Mouse (Mus musculus) cerebellum, postnatal 4 days (tissue): ENCODE data around the gene Serinc1.
"Not testable (repeated sequence)": the region's sequence is repeated elsewhere in the genome, so short reads cannot be mapped to it uniquely, and the experiment has no call there.

Experiments used
- DNase-seq, 2 experiments: peaks; one replicate each; pipeline ENCODE4 v3.0.0; 2022; ENCODE audit warnings: low spot score in 2 of 2, mixed read lengths in 1 of 2

Gene Serinc1

DNA sequence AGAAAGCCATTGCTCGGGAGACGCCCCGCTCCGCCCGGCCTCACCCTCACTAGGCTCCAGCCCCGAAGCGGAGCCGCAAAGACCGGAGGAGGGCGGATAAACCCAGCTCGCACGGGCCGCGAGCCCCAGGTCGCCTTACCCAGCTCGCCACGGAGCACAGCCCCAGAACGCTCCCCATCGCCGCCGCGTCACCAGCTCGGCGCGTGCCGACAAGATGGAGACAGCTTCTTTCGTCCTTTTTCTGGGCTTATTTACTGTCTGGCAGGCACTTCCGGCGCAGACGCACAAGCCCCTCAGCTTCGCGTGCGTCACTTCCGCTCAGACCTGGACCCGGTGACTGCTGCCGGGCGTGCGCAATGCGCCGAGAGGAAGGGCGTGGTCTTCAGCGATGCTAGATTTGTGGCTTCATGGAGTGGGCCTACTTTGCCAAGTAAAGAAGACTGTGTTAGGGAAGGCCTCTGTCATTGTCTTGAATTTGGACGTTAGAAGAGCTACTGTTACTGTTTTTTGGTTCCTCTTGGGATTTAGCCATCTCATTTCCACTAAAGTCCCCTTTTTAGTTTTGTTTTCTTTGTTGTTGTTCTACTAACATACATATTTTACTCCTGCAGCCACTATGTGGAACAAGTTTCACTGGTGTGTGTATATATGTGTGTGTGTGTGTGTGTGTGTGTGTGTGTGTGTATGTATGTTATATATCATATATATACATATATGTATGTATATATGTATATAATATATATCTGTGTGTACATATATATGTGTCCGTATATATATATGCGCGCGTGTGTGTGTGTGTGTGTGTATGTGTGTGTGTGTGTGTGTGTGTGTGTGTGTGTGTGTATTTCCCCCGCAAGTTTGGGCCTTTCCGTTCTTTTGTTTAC is at the start of gene Serinc1:
Gene Serinc1, minus strand, starts transcription at position 313 of the 884 bp plus-strand sequence.
- peak; percentile 75 to 90 for DNase-seq

DNA sequence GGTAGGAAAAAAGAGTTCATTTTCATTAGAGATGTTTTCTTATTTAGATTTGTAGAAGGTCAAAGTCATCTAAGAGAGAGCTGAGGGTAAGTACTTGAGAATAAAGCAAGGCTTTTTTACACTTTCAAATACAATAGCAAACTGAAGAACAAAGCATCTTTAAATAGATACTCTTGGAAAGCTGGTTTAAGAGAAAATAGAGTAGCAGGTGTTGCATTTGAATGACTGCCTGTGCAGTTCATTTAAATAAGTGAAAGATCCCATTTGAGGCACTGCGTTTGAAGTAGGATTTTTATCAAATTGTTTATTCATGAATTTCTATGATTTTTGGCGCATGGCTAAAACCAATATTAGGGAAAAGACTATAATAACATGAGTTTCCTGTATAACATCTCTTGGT is 44.4 kb upstream of the Serinc1 start:
- DNase-seq = no peak

DNA sequence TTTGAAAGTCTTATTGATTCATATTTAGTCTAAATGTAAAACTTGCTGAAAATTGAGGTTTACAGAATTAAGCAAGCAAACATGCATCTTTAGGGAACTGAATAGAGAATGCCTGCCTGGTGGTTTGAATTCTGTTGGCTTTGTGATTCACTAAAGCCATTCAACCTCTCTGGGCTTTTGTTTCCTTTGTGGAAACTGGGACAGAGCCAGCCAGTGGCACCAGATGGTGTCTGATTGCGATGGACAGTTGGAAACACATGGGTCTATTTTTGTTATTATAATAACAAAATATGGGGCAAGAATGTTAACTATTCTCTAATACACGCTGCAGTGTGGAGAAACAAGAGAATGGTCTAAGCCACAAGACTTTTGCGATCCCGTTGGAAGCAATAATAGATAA is 39.8 kb upstream of the Serinc1 start:
- no peak for DNase-seq

DNA sequence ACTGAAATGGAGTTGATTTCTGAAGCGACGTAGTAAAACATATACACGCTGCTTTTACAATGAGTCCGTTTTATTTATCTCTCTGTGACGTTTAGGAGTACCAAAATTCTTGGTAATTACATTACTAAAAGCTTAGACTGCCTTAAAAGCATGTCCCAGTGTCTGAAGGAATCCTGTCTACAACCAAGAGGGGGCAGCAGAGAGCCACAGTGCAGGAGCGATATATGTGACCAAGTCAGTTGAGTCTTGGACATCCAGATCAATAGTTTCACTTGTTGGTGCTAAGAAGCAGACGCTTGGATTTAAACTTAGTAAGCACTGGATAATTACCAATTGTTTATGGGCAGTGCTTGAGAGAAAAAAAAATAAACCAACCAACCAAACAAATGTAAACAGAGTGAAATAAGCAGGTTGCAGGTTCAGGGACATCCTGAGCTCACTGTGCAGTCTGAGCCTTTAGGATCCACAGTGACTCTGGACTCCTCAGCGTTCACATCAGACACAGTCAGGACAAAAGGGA is 38.9 kb upstream of the Serinc1 start:
- DNase-seq = peak; percentile 25 to 71

DNA sequence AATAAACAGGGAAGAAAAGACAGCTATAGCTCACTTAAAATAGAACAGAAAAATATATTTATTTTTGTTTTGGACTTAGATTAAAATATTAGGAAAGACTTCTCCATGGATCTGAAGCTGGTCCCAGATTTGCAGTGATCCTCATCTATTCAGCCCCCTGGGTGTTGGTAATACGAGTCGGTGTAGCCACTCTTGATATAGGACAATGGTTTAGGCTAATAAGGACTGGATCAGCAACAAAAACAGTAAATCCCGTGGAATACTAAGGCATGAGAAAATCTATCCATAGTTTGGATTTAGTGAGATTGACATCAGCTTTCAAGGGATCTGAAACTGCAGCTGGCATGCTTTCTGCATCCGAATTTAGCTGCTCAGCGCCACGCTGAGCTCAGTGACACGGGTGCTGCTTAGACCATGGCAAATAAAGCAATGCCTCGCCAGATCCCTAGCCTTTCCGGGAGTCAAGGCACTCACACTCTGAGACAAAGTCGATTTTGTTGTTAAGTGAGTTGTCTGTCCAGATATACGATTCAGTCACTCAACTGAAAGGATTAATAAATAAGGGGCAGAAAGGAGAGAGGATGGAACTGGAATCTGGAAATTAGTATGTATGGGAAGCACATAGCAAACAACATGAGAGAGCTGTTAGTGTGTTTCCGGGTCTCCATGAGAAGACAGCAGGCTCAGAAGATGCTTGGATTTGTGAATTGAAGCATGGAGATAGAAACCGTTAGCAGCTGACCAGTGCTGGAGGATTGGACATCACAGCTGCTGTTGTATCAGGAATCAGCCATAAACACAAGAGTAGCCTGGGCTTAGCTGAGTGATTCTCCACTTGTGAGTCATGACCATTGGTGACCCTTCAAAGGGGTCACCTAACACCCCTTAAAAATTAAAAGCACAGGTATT is 36.9 kb upstream of the Serinc1 start:
- peak in 1 of 2 experiments; percentile 16 for DNase-seq

DNA sequence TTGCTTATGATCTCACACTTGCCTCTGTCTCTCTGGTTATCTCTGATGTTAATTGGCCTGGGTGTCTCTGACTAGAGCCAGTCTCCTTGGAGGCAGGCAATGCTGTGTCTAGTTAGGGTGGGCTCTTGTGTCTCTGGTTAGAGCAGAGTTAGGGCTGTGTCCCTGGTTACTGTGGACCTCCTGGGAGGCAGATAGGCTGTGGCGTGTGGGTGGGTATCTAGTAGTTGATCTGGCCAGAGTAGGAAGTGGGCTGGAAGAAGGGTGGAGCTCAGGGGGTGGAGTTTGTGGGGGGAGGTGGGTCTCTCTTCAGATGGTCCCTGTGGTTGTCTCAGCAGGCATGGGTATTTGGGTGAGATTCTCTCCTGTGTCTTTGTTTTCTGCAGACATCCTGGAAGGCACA is 33.9 kb upstream of the Serinc1 start:
- DNase-seq = no peak

DNA sequence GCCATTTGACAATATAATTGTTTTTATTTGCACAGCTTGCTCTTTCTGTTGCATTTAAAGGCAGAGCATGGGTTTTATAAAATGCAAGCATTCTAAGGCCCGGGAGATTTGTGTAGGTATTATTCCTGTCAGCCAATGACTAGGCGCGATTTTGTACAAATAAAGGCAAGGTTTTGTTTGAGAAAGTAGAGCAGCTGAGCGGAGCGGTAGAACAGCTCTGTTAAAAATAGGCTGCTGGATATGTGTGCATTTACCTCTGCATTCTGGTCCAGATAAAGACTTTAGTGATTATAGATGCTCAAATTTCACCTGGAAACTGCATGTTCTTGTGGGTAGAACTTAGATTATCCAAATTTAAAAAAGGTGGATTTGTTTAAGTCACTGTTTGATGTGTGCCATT is 25.3 kb upstream of the Serinc1 start:
- no peak for DNase-seq

DNA sequence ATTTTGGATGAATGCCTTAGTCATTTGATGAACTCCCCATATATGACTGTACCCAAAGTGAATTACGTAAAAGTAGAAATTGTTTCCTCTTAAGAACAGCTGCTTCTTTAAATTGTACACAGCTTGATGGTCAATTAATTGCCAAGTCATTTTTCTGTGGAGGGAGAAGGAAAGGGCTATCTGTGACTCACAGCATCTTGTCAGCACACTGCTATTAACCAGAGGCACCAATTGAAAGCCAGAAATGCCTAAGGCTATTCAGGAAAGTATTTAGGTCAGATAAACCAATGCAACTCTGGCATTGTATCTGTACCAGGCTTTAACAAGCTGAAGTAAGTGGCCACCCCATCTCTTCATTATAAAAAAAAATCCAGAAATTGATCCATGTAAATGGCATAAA is 21.4 kb upstream of the Serinc1 start:
- no peak for DNase-seq

DNA sequence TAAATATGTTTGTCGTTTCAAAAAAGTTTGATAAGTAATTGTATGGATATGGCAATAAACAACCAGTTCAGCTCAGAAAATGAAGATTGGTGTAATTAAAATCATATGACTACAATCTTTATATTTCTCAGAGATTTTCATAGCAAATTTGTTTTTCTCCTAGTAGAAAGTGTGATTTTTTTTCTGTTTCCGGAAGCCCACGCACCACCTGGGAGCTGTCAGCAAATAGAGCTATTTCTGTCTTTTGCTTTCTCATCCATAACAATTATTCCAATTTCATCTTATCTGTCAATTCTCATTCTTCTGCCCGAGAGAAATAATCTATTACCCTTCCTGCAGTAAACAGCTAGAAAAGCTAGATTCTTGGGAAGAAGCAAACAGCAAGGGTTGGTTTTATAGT is 17.3 kb upstream of the Serinc1 start:
- no peak for DNase-seq

DNA sequence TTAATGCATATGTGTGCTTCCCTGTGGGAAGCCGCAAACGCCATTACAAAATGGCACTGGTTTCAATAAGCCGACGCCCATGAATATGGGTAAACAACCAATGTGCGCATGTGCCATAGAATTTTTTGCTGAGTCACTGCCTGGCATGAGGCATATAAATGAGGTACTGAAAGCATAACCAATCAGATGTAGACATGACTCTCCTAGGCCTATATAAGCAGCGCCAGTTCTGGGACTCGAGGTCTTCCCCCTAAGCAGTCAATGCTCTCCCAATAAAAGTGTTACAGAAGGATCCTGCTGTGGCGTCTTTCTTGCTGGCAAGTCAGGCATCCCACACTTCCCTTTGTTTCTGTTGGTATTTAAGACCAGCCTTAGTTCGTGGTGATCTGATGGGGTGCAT is 11.6 kb upstream of the Serinc1 start:
- not testable (repeated sequence) for DNase-seq

DNA sequence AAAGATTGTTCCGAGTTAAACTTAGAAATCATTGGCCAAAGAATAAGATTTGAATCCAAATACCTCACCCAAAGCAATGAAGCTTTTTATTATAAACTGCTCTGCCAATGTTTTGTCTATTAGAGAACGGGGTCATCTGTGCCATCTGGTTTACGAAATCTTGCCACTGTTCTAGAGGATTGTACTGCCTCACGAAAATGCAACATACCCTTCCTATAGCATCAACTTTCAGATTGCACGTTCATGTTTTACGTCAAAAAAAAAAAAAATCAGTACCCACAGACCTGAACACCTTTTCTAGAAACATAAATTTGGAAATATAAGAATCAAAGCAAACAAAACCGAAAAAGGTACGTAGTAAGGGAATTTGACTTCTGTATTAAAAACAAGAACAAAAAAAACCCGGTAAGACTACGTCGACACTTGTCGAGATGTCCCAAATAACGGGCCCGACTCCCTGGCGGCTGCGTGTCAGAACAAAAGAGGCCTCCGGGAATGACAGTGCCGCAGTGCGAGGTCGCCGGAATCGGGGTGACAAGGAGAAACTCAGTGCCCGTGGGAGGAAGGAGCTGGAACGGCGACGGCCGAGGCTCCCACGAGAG is 613 bp downstream of the Serinc1 start:
- DNase-seq = no peak

DNA sequence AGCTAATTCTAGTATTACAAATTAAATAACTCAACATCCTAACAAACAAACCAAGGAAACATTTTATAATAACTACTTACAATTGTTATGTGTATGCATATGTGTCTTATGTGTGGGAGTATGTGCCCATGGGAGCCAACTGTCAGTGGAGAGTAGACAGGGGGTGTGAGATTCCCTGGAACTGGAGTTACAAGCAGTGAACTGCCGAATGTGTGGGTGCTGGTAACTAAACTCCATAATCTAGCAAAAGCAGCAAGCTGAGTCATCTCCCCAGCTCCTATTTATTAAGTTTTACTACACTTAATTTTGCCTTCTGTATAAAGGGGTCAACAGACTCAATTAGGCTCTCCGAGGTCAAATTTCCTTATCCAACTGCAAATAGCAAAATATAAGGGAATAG is 1.3 kb downstream of the Serinc1 start:
- DNase-seq = no peak

DNA sequence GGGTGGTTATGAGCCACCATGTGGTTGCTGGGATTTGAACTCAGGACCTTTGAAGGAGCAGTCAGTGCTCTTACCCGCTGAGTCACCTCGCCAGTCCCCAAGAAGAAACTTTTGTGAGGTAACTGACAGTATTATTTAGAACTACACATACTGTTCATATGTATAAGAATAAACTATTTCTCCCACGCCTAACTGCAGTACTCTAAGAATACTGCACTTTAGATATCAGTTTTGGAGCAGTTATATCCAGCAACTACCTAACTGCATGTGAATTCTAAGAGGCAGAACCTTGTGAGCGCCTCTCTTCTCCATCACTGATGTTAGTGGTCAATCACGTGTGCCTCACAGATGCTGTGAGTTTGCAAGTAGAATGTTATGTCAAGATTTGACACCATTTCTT is 5.9 kb downstream of the Serinc1 start:
- no peak for DNase-seq

DNA sequence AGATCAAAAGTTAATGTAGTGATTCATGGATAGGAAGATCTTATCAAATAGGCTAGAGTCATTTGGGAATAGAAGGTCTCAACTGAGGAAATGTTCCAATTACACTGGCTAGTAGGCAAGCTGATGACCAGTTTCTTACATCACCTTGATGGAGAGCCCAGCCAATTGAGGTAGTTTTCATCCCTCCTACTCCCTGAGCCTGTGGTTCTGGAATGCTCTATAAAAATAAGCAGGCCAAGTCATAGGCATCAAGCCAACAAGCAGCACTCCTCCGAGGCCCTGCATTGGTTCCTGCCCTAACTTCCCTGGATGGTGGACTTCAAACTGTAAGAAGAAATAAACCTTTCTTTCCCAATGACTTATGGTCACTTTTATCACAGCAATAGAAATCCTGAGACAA is 17.1 kb downstream of the Serinc1 start:
- no peak for DNase-seq

DNA sequence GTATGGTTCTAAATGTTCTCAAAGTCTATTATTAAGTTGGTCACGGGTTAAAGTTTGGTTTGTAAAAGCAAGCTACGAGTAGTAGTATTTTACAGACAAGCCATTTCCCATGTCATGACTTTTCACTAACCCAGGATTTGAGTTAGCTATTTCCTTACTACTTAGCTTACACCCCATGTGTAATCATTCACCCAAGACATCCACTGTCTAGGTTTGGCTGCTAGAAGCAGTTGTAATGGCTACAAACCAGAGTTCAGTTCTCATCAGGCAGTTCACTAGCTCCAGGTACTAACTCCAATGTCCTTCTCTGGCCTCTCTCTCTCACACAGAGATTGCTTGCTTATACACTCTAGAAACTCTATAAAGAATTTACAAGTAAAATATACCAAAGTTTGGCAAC is 17.7 kb downstream of the Serinc1 start:
- no peak for DNase-seq

DNA sequence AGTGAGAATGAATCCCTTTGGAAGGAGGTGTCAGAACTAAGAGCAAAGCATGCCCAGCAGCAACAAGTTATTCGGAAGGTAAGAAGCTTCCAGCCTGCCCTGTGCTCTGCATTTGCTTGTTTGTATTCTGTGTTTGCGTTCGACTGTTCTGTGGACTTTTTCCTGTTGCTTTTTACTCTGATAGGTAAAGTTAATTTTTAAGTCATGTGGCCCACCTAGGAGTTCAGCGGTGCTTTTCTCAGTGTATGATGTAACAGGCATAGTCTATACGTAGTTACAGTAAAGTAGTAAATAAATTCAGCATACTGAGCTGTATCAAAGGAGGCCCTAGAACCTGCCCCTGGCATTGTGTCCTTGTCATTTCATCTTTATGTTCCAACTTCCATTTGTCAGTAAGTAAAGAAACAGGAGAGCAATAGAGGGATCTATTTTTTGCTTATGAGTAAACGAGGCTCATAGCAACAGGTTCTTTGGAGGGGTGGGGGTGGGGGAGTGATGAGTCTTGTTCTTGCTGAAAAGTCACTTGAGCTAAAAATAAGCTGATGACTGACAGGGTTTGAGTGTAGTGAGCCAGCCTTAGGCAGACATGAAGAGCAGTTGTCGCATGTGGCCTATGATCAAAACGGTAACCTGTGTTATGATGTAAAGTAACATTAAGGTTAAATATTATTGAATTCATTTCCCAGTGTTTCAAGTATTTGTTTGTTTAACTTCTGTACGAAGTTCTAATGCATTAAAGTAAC is 32.7 kb downstream of the Serinc1 start:
- DNase-seq = no peak

DNA sequence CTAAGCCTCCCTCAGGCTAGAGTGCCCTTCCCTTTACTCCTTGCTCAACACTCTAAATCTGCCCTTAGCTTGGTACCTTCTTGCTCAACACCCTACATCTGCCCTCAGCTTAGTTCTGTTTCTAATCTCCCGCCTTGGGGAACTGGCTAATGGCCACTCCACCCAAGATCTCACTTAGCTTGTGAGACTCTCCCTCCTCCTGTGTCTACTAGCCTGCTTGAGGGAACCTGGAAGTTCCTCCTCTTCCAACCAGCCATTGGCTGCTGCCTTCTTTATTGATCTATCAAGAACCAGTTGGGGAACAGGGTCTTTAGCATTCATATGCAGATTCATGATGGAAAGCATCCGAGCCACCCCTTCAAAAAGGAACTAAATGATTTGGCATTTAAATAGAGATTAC is 40.3 kb downstream of the Serinc1 start:
- no peak for DNase-seq

DNA sequence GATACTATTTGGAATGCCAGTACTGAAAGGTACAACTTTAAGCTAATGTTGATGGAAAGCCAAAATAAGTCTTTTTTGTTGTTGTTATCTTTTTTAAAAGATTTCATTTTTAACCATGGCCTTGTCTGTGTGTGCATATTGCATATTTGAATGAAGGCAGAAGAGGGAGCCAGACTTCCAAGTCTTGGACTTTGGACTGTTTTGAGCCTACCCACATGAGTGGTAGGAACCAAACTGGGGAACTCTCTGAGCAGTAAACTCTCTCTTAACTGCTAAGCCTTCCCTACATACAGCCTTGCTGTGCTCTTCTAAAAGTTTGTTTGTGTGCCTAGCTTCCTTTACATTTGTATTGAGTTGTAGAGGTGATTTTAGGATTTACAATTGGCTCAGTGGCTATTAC is 43.7 kb downstream of the Serinc1 start:
- no peak for DNase-seq

DNA sequence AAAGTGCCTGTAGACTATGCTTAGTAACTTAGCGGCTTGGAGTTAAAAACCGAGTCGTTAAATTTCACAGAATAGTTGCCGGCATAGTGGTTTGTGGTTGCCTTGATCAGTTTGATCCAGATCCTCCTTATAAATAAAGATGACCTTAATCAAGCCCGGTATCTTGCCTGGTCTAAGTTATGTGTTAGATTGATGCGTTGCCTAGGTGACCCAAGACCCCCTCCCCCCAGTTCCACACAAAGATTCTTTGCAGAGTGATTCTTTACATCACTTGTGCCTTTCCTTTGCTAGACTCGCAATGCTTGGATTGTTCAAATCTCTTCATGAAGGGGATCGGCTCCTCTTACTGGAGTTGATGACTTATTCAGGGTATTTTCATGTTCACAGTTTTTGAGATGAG is 45.1 kb downstream of the Serinc1 start:
- no peak for DNase-seq

DNA sequence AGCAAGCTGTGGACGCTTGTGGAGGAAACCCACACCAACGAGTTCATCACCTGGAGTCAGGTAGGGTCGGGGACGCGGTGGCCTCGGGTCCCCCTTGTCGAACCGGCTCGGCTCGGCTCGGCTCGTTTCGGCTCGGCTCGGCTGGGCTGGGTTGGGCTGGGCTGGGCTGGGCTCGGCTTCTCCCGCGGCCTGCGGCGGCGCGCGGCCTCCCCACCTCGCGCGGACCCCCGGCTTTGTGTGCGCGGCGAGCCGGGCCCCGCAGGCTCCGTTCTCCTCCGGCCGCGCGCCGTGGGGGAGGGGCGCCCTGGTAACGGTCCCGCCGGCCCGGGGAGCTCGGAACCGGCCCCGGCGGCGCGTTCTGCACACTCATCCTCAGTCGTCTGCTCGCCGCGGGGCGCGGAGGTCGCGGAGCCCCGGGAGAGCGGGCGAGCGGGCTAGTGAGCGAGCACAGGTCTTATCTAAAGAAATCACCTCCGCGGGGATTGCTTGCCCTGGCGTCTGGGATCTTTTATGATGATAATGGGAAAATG is 45.7 kb downstream of the Serinc1 start:
- peak; percentile 59 to 79 for DNase-seq

DNA sequence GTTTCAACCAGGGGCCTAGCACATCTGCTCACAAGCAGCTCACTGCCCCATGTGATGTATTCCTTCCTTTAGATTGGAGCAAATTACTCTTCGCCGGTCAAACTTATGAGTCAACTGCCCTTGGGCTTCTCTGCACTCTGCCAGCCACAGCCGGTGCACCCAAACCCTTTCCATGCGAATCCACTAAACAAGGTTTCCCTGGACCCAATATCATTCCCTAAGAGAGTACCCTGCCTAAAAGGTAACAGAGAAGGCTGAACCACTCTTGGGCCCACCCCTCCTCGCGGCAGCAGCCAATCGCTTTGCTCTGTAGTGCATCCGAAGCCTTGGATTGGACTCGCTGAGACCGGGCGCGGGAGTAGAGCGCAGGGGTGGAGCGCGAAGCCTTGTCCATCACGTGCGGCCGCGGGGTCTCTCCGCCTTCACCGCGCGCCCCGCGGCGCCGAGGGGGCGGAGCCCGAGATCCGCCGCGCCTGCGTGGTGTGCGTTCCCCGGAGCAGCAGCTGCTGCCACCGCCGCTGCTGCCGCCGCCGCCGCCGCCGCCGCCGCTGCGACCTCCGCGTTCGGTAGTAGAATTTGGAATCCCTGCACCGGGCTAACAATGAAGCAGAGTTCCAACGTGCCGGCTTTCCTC is 46.3 kb downstream of the Serinc1 start, which contains the start of gene Hsf2:
Gene Hsf2, plus strand, starts transcription at position 478 of the 634 bp plus-strand sequence.
- peak; percentile 89 to 95 for DNase-seq
